Mouse (Mus musculus) frontal cortex, postnatal 25 days (tissue): ENCODE measurements around the gene Crocc2.
A peak's percentile ranks its signal among the peaks of the same experiment; 100 is the strongest.

Experiments
- DNase-seq, 2 experiments: peaks; one replicate each; pipeline ENCODE4 v3.0.0; 2022; ENCODE audit warnings: low spot score in 2 of 2

Gene Crocc2

DNA sequence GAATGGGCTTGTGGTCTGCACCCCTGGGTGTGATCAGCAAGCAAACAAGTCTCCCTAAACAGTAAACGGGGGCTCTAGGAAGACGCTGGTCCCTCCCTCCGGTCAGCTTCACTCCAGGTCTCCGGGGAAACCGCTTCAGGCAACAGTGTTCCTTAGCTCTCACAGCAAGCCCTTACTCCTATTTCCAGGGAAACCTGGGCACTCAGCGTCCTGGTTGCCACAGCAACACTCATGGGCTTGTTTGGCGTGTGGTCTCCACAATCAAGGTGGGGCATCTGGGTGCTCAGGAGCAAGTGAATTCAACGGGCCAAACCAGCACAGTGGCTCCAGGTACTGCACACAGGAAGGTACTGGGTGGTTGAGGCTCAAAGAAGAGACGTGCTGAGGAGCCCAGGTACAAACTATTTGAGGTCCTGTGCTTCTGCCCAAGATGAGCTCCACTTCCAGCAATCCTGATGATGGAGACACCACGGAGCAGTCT lies at the start of gene Crocc2:
Gene Crocc2, plus strand, starts transcription at position 431 of the 481 bp plus-strand sequence.
- DNase-seq, result no peak

DNA sequence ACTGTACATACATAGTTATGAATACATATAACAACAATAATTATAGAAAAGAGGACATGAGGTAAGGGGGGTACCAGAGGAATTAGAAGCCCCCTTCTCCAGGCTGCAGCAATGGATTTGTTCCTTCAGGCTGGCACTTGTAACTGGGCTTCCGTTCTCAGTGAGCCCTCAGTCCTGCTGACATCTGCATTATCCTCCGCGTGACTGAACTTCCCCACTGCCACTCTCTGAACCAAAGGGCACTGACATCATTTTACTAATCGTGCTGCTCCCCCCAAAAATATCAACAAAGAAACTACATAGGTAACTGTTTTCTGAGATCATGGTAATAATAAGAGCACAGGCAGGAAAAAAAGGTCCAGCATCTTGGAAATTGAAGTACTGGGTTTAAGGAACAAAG lies 49.7 kb upstream of the Crocc2 start:
- no peak for DNase-seq

DNA sequence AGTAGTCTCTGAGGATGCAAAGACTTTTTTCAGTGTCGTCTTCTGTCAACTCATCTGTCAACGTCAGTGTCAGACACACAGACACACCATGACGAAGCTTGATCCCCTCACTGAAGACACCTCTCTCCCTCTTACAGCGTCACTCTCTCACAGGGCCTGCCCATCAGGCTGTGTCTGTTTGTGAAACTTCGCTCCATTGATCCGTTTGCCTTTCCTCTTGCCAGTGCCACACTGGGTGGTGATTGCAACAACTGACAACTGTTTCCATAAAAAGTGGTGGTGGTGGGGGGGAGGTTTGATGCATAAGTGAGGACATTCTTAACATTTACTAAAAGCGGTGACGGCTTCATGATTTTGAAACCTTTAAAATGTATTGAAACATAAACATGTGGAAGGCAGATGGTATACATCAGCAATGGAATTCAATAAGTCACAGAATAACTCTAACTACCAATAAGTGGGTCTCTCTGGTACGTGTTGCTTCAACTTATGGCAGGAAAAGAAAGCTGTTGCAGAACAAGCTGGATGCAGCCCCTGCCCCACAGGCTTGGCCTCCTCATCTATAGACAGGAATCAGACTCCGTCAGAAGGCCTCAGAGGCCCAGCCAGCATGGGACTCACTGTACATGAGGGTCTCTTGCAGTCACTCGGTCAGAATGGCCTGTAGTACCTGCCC lies 45.2 kb upstream of the Crocc2 start:
- no peak for DNase-seq

DNA sequence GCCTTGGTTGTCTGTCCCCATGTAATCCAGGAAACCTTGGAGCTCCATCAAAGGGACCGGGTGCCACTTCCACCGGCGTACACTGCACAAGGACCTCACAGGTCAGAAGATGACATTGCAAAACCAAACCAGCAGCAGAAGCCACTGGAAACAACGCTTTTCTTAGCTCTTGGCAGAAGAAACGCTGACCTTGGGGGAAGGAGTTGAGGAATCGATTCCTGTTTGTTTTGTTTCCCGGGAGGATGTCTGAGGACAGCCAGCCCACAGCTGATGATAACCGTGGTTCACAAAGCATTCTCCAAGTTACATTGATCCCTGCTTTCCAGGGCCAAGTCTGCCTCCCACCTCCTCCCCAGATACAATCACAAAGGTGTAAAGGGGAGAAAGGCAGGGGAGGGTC lies 44.5 kb upstream of the Crocc2 start:
- no peak for DNase-seq

DNA sequence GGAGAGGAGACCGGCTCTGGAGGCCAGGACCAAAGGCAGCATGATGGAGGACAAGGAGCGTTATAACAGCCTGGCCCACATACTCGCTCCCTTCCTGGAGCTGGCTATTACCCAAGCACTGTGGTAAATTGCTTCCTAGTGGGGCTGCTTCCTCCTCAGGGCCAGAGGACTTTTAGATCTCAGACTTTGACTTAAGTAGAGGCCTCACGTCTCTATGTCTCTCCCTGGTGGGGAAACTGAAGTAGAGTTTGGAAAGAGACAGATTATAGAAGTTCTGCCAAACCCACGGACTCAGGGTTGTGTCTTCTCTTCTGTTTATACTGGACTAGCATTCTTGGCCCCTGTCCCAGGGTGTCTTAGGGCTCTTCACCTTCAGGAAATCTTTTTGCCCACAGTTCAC lies 43.3 kb upstream of the Crocc2 start:
- no peak for DNase-seq

DNA sequence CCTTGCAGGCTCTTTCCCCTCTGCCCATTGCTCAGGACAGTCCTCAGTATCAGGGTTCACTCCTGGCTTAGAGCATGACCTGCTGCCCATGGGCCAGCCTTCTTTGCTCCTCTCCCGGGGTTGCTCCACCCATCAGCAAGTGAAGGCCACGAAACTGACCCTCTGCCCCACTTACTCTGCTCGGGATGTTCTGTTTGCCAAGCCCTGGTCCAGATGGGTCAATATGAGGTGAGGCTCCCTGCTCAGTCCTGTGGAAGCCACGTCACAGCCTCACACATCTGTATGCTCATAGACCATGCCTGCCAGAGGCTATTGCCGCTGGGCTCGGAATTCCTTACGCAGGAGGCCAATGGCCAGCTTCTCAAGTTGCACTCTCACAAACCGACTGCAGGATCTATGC lies 40.3 kb upstream of the Crocc2 start:
- DNase-seq, result no peak

DNA sequence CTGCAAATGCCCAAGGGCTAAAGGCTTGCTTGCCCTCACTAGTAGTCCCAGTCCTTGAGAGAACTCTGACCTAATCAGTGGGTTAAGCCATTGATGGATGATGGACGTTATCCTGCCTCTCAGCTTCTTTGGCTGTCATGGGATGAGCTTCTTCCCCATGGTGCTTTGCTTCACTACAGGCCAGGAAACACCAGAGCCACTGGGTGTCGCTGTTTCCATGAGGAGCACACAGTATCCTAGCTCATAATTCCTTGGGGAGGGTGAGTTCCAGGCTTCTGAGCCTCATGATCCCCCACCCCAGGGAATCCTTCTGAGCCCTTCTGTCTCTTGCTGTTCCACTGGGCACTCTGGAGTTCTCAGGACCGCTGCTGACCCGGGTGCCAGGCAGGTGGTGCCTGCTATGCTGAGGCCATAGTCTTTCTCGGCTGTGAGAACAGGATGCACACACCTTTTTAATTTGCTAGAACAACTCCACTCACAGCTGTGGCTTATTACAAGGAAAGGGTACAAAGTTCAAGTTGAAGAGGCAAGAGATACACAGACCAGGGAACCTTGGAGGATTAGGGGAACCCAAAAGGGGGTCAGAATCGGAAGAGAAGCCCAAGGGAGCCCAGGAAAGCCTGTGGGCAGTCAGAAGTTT lies 39.7 kb upstream of the Crocc2 start:
- peak; percentile 64 to 69 for DNase-seq

DNA sequence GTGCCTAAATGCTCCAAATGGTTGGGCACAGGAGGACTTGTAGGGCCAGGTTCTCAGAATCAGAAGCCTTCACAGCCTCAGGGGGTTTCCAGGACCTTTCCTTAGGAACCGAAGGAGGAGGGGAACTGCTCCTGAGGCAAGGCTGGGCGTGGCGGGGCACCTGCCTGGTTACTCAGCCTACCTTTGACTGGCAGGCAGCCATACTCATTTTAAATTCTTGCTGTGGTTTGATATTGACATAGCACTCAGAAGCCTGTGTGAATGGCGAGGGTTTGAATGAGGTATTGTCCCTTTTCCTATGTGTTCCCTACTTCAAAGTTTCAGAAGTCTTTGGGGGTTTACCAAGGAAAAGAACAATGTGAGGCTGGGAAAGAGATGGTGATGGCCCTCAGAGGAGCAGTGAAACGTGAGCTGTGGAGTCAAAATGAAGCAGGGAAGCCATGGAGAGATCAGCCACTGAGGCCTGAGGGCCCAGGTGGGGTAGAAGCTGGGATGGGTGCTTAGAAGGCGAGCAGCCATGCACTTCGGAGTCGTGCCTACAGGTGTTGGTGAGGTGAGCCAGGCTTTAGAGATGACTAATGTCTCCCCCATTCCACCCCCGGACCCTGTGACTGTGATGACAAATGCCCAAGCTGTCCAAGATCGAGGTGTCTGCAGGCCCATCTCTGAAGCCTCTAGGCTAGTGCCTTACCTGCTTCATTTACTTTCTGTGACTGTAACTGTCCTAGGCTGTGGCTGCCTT lies 38.1 kb upstream of the Crocc2 start:
- no peak for DNase-seq

DNA sequence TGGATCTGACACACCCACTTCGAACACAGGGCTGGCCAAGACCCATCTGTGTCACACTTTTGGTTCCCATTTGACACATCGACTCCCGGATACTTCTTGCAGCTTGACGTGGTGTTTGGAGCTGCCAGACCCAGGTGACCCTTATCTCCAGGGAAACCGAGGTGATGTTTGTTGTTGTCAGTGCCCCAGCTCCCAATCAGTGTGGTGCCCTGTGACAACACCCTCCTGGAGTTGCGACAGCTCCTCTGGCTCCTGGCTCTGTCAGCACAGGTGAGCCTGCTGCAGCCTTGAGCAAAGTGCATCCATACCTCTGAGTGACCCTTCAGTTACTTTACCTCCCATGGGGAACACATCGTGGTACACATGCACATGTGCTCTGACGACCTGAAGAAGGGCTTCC lies 35.8 kb upstream of the Crocc2 start:
- DNase-seq, result no peak

DNA sequence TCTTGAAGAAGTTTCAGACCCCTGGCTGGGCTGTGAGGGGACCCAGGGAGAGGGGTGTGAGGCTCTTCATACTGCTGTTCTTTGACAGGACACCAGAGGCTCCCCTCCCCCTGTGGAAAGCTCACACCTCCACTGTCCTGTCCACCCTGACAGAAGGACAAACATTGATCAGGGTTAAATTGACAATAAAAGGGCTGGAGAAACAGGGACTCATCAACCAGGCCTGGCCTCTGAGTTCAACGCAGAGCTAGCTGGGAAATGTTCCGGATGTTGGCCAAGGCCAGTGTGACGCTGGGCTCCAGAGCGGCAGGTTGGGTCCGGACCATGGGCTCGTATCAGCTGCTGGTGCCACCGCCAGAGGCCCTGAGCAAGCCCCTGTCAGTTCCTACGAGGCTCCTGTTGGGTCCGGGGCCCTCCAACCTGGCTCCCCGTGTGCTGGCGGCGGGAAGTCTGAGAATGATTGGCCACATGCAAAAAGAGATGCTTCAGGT lies 33.4 kb upstream of the Crocc2 start, which contains the start of gene Agxt:
Gene Agxt, plus strand, starts transcription at position 205 of the 491 bp plus-strand sequence.
- DNase-seq, result no peak

DNA sequence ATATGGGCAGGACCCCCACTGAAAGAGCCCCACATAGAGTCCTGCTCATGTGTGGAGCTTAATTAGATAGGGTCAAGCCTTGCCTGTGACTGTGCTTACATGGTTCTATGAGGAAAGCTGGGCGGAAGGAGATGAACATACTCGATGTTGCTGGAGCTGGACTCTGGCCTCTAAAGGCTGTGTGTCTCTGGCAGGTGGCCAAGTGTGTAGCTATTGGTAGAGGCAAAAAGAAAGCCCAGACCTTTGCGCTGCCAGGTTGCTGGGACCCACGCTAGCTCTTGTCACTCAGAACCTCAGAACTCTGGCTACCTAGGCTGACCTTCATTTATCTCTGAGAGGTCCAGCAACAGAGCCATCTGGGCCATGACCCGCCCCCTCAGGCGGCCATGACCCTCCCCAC lies 30.0 kb upstream of the Crocc2 start:
- DNase-seq, result no peak

DNA sequence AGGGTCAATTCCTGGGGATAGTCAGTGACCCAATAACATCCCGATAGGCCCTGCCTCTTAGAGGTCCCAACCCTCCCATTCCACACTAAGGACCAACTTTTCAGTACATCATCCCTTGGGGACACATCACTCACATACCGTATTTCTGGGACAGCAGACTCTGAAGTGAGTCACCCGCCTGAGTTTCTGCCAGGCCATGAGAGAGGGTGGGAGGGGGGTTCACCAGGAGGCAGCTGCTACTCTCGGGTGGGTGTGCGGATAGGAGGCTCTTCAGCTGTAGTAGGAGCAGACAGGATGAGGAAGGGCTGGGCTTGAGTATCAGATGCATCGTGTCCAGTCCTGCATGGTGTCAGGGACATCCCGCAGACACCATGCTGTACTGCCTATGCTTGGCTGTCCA lies 28.8 kb upstream of the Crocc2 start:
- no peak for DNase-seq

DNA sequence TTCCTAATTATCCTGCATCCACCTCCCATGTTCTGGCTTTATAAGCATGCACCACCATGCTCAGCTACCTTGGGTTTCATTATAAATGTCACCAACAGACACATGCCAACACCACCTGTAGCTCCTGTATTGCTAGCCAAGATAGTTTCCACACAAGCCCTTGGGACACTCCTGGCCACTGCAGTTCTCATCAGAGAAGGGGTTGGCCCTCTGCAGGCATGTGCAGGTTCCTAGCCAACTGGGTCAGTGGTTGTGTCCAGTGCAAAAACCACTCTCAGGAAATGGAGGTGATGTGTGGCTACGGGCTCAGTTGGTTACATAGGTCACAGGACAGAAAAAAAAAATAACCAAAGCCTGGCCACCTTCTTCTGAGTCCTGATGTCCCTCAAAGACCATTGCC lies 25.7 kb upstream of the Crocc2 start:
- no peak for DNase-seq

DNA sequence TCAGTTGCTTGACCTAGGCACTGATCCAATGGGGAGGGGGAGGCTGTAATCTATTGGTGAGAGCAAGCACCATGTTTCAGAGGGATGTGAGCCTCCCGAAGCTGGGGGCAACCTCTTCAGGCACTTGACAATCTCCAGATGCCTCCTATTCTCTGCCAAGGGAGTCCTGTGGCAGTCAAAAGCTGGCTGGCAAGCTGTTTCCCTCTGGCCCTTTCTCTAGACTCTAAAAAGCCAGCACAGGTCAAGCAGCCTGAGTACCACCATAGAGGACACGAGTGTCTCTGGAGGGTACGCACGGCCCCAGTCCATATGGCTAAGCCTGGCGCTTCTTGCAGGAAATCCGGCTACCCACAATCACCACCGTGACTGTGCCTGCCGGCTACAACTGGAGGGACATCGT lies 24.3 kb upstream of the Crocc2 start:
- DNase-seq, result no peak

DNA sequence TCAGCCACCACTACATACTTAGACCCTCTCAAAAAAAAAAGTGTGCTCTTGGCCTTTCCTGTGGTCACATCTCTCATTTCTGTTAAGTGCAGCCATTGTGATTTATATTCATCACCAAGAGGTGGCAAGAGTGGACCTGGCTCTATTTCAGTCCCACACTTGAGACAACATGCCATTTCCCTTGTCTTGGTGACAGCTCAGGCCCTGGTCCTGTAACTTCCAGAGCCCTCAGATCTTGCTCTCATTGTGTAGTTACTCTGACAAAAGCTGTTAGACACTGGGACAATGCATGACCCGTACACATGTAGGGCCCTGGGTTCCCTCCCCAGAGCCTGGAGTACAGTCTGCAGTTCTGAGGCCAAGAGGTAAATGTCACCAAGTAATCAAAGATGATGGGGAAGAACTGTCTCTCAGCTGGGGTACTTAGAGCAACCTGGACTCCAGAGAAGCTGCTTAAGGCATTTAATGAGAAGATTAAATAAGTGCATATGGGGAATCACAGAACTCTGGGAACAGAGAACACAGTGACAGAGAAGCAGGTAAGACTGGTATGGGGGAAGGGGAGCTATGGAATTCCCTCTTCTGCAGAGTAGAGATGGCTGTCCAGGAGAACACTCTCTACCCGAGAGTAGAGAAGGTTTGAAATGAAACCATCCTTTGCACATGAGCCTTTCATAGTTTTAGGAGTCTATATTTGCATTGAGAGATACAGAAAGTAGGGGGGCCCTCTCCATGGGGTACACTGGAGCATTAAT lies 17.4 kb upstream of the Crocc2 start:
- no peak for DNase-seq

DNA sequence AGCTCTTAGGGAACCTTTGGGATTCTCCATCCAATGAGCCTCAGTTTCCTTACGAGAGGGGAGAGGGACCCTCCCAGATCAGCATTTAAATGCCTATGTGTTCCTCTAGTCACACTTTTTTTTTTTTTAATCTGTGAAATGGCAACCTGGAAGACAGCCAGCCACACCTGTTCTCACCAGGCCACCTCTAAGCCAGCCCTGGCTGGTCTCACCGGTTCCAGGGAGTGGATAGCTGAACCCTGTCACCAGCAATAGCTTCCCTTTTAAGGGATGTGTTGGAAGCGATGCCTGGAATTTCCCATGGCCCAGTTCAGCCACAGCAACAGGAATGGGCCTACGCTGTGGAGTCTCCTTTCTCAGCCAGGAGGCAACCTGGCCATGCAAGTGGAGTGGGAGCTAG lies 11.0 kb upstream of the Crocc2 start:
- DNase-seq, result no peak

DNA sequence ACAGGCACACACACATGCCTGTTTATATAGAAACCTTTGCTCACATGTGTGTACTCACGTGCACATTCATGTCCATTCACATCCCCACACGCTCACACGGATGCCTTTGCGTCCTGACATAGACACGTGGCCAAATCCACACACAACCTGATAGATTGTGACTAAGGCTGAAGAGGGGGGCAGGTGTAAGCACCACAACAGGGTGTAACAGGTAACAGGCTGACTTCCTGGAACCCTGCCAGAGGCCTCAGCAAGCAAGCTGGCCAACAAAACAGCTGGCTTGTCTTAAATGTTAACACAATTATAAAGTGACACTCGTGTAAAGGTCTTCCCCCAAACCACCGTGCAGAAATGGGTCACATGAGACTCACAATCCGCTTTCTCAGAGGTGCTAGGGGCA lies 9.6 kb upstream of the Crocc2 start:
- DNase-seq, result no peak

DNA sequence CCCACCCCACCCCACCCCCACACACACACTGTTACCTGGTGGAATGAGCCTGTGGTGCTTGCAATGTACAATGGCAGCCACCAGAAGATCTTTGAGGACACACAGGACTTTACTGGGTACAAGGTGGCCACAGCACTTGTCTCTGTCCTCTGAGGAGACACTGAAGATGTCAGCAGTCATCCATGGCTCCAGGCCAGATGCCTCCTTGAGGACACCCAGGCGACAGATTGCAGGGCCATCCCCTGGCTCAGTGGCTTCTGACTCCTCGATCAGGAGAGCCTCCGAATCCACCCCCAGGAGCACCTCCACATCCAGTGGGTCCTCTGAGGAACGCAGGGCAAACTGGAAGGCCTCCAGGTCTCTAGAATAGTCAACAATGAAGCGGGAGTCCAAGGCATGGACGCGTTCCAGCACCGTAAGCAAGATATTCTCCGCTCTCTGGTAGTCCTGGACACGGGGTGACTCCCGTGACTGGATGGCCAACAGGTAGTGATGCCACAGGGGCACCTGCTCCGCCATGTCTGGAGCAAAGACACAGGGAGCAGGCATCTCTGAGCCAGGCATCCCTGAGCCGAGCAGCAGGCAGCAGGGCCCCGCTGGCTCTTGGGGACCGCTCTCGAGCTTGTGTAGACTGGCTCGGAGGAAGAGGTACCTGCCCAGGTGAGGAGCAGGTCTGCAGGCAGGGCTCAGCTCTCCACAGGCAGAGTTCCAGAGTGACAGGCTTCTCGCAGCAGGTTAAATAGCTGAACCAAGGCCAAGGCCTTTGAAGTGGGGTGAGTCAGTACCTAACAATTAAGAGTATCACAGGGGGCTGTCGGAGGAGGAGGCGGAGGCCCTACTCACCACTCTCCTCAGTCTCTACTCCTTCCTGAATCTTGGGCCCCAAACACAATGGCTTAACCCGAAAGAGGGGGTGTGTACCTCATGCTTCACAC lies 8.7 kb upstream of the Crocc2 start:
- DNase-seq, result no peak

DNA sequence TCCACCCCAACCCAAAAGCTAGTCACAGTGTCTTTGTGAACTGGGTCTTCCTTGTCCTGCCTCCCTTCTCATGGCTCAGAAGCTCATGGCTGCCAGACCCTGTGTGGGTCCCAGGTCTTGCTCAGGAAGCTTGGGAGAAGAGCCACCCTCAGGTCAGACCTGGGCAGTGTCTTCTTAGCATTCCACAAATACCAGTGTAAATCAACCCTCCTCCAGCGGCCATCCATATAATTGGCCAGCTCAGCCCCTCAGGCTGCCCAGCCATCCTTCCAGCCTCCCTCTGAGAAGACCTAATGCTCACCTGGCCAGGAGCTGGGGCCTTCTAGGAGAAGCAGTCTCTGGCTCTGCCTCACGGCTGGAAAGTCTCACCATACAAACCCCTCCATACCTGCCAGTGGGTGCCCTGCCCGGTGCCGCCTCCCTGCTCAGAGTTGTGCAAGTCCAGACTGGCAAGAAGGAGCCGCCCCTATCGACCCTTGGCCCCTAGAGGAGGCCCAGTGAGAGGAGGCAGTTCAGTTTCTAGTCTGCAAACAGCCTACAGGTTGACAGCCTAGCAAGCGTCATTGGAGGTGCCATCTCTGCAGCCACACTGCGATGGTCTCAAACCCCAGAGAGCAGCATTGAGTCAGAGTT lies 7.9 kb upstream of the Crocc2 start, which contains the start of gene 2310007B03Rik:
Gene 2310007B03Rik, minus strand, starts transcription at position 448 of the 633 bp plus-strand sequence.
- DNase-seq, result no peak

DNA sequence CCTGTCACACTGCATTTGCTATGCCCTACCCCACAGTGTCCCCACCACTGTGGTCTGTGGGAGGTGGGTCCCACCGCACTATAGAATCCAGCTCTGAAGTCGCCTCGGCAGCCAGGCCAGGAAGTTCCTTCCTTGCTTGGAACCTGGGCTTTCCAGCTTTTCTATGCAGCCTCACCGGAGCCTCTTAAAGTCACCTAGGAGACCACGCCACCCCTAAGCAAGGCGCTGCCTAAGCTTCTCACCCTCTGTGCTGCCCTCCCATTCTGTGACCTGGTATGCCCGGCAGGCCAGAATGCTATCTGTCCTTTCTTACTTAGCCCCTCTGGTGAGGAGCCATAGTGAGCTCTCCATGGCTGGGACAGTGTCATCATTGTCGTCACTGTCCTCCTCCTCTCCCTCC lies 7.2 kb upstream of the Crocc2 start:
- DNase-seq, result no peak
